Mouse (Mus musculus) testis, adult 2 months (tissue): Measurements from ENCODE around the gene Becn1. TPM values are rescaled to one million over a fixed set of nuclear protein-coding genes. Genes with fewer than 3 reads are reported as not detected.

Experiments used
- H3K27ac ChIP-seq: fragments of 200-500 bp; 2 replicates; pipeline ENCODE4 v1.5.1; 2012; ENCODE audit warnings: low read depth, low read length; ENCODE audit not compliant: control insufficient read depth, insufficient read depth
- H3K27me3 ChIP-seq: fragments of 200-500 bp; 2 replicates; pipeline ENCODE4 v1.6.1; 2012; ENCODE audit warnings: mild to moderate bottlenecking, low read length, moderate library complexity; ENCODE audit not compliant: control insufficient read depth, insufficient read depth
- H3K36me3 ChIP-seq: fragments of 200-500 bp; 2 replicates; pipeline ENCODE4 v1.6.1; 2012; ENCODE audit warnings: mild to moderate bottlenecking, low read length; ENCODE audit not compliant: control insufficient read depth, insufficient read depth
- H3K4me1 ChIP-seq: fragments of 200-500 bp; 2 replicates; pipeline ENCODE4 v1.6.1; 2012; ENCODE audit warnings: low read length; ENCODE audit not compliant: control insufficient read depth, insufficient read depth
- H3K4me3 ChIP-seq: fragments of 200-500 bp; 2 replicates; pipeline ENCODE4 v1.5.1; 2012; ENCODE audit warnings: low read depth, mild to moderate bottlenecking, low read length, moderate library complexity, mixed read lengths; ENCODE audit not compliant: control insufficient read depth
- CTCF ChIP-seq: fragments of 200-500 bp; IDR thresholded peaks from 2 replicates; pipeline ENCODE4 v1.5.1; 2012; ENCODE audit warnings: low read depth, mild to moderate bottlenecking, inconsistent platforms, low read length, moderate library complexity; ENCODE audit not compliant: control insufficient read depth, insufficient read depth, insufficient replicate concordance
- POLR2A ChIP-seq: fragments of 200-500 bp; IDR thresholded peaks from 2 replicates; pipeline ENCODE4 v1.6.1; 2012; ENCODE audit warnings: low read depth, mild to moderate bottlenecking, inconsistent platforms, low read length, moderate library complexity; ENCODE audit not compliant: control insufficient read depth
- polyA plus RNA-seq: library from polyadenylated mRNA; depleted of rRNA; stranded (reverse); fragments of >200 nt; gene quantifications from 2 replicates; pipeline ENCODE4 v1.2.3, GENCODE M21; 2012

Gene Becn1
- polyA plus RNA-seq, 1 experiment: 111 TPM

DNA sequence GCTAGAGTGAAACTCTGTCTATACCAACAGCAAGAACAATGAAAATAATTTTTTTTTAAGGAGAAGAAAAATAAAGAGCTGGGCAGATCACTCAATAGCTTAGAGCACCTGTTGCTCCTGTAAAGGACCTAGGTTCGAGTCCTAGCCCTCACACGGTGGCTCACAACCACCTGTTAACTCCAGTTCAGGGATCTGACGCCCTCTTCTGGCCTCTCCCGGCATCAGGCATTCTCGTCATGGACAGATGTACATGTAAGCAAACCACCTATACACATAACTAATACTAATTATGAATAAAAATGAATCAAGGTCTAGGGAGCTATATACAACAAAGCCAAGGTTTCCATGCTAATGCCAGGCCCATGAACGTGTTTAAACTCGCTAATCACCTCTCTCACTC lies 1.2 kb downstream of the Becn1 start:
- peak overlapping the region; percentile 93 for H3K4me3 ChIP-seq
- TF ChIP-seq POLR2A (no peak), CTCF (0 out of 2 replicates have a peak, but pooled peaks have one; percentile 4)
- H3K27ac ChIP-seq: no peak overlapping the region
- H3K4me1 ChIP-seq: peaks cover 8% of the 10 kb centered on the region
- no peaks in the 10 kb centered on the region for H3K27me3 ChIP-seq
- H3K36me3 ChIP-seq: no peaks in the 10 kb centered on the region

DNA sequence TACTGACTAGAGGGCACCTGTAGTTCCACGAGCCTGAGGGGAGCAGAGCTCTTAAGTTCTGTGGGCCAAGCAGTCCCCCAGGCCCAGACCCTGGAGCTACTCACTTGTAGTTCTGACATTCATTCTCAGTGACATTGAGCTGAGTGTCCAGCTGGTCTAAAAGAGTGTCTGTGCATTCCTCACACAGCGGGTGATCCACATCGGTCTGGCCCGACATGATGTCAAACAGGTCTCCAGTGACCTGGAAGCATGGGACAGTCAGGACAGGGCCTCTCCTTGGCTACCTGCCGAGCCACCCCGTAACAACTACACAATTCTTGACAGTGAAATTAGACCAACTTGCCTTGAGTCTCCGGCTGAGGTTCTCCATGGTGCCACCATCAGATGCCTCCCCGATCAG lies 6.9 kb downstream of the Becn1 start:
- Histone ChIP-seq H3K27ac (no peak overlapping the region), H3K36me3 (peaks cover 2% of the 10 kb centered on the region), H3K4me3 (no peak overlapping the region), H3K27me3 (no peaks in the 10 kb centered on the region), H3K4me1 (no peaks in the 10 kb centered on the region)
- TF ChIP-seq CTCF: no peak
- TF ChIP-seq POLR2A: no peak

DNA sequence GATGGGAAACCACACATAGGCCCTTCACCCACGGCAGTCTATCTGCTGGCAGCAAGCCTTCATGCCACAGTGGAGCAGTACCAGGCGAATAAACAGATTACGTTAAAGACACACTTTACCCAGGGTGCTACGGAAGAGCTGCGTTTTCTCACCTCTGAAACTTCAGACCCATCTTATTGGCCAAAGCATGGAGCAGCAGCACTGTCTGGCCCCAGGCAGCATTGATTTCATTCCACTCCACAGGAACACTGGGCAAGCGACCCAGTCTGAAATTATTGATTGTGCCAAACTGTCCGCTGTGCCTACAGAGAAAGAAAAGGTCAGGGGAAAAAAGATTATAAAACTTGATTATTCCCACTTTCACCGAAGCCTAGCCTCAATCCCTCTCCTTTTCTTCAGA lies 10.9 kb downstream of the Becn1 start:
- TF ChIP-seq POLR2A: no peak
- no peak for TF ChIP-seq CTCF
- Histone ChIP-seq H3K27ac (no peak overlapping the region), H3K27me3 (no peaks in the 10 kb centered on the region), H3K4me1 (no peaks in the 10 kb centered on the region), H3K36me3 (peaks cover 3% of the 10 kb centered on the region), H3K4me3 (no peak overlapping the region)

DNA sequence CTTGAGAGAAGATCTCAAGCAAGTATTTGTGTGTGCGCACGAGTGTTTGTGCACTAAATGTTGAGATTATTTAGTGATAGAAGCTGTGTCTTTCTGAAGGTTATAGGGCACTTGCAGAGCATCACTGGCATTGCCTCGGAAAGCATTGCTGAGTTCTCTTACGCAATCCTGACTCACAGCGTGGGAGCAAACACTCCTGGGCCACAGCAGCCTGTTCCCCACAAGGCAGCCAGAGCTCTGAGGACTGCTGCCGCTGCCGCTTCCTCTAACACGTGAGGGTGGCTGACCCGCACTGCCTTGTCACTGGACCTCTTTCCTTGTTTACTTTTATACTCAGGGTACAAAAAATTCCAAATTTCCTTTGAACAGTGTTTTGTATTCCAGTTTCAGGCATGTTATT lies 14.8 kb downstream of the Becn1 start:
- Histone ChIP-seq H3K27ac (no peak overlapping the region), H3K4me1 (no peaks in the 10 kb centered on the region; the same call in 1 of the 2 replicates), H3K4me3 (no peak overlapping the region), H3K36me3 (peaks cover 5% of the 10 kb centered on the region; the same call in 1 of the 2 replicates), H3K27me3 (no peaks in the 10 kb centered on the region)
- no peak for TF ChIP-seq CTCF
- no peak for TF ChIP-seq POLR2A

DNA sequence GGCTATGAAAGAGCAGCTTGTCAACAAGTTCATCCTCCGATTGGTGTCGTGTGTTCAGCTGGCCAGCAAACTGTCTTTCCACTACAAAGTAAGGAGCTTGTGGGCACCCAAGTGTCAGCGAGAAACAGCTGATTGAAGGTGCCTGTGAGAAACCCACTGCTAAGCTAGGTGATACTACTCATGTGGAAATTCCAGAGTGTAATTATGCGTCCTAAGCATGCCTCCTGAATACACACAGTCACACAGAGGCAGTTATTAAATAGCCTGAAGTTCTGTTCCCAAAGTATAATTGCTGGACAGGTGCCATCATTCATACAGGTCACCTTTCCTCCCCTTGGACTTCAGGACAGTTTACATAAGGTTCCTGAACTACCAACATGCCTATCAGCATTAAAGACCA lies 18.3 kb downstream of the Becn1 start:
- H3K27ac ChIP-seq: no peak overlapping the region
- H3K36me3 ChIP-seq: peaks cover 5% of the 10 kb centered on the region; the same call in 1 of the 2 replicates
- H3K4me1 ChIP-seq: no peaks in the 10 kb centered on the region; the same call in none of the 2 replicates
- TF ChIP-seq CTCF (no peak), POLR2A (no peak)
- H3K4me3 ChIP-seq: no peak overlapping the region
- no peaks in the 10 kb centered on the region for H3K27me3 ChIP-seq

DNA sequence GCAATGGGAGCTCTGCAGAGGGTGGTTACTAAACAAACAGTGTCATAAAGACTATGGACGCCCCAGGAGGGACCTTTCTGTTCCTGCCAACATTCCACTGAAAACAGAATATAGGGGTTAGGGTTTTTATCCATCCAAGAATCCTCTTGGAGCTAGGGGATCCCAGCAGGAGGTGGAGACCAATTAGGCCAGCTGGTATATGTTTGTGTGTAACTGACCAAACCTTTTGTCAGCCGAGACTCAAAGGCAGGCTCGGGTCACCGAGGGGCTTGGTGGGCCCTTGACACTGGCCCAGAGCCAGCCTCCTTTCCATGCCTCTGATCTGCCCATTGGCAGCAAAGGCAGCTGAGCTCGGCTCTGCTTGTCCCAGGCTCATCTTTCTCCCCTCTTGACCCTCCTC lies 19.2 kb downstream of the Becn1 start:
- Histone ChIP-seq H3K36me3 (peaks cover 4% of the 10 kb centered on the region; the same call in 1 of the 2 replicates), H3K4me1 (peaks cover 5% of the 10 kb centered on the region), H3K27ac (no peak overlapping the region), H3K27me3 (no peaks in the 10 kb centered on the region), H3K4me3 (no peak overlapping the region)
- TF ChIP-seq CTCF (no peak), POLR2A (no peak)

DNA sequence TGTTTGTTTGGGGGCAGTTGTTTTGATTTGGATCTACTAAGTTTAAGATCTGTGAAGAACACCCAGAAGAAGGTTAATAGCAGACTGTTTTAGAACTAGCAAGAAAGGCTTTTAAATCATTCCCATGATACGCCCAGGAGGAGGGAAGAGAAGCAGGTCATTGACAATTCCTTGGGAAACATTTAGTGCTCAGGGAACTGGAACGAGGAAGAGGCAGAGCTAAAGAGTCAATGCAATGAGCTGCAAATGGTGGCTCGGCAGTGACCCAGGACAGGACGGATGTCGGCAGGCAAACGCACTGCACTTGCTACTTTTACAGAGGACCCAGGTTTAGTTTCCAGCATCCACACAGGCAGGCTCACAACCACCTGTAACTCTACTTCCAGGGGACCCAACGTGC lies 21.2 kb downstream of the Becn1 start:
- H3K4me3 ChIP-seq: peak overlapping the region; percentile 43; the same call in 1 of the 2 replicates
- TF ChIP-seq POLR2A: no peak
- no peak for TF ChIP-seq CTCF
- no peak overlapping the region for H3K27ac ChIP-seq
- H3K4me1 ChIP-seq: peaks cover 11% of the 10 kb centered on the region
- peaks cover 4% of the 10 kb centered on the region; the same call in 1 of the 2 replicates for H3K36me3 ChIP-seq
- H3K27me3 ChIP-seq: no peaks in the 10 kb centered on the region

DNA sequence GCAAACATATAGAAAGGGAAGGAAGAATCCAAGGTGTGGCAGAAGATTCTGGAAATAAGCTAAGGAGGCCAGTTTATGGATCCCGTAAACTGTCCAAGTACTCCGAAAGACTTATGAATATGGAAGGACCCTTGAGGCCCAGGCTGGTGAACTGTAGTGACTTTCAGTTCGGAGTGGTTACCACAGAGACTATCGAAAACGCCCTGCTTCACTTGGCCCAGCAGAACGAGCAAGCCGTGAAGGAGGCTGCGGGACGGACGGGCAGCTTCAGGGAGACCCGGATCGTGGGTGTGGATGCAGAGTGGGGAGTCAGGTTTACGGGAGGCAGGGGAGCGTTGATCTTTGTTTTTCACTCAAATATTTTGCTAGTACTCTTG lies 22.9 kb downstream of the Becn1 start:
- H3K27ac ChIP-seq: peak overlapping the region; percentile 96
- TF ChIP-seq POLR2A: no peak; the same call in 1 of the 2 replicates
- no peak for TF ChIP-seq CTCF
- no peaks in the 10 kb centered on the region for H3K27me3 ChIP-seq
- H3K4me1 ChIP-seq: peaks cover 11% of the 10 kb centered on the region
- H3K36me3 ChIP-seq: no peaks in the 10 kb centered on the region; the same call in 1 of the 2 replicates
- H3K4me3 ChIP-seq: peak overlapping the region; percentile 99
